Comparison of ENCODE assay signal across 17 mouse cellular contexts in genomic region chr19:27617522-27617921, GRCm38 (mm10).
"Had no signal": no experiment of that assay in that cellular context is flagged by ENCODE, and none has a peak within 500 bp of the region (broad histone marks: within the 10 kb centered on the region; RNA-seq: fewer than 3 reads in every experiment).

No protein-coding gene starts in this region.

- H3K4me3 ChIP-seq: liver, embryonic 13.5 days; liver, embryonic 15.5 days; midbrain, embryonic 10.5 days; midbrain, embryonic 12.5 days; myocyte; neural tube, embryonic 13.5 days; neural tube, embryonic 15.5 days had no signal

- DNase-seq: liver, embryonic 13.5 days; liver, postnatal 0 days; midbrain, embryonic 14.5 days; retina, postnatal 1 day; right cerebral cortex, adult 18-20 months; right cerebral cortex, postnatal 25 days; right cerebral cortex, postnatal 4 days; spleen, adult 18-20 months; thymus, adult 18-20 months; thymus, postnatal 14 days; thymus, postnatal 36 days had no signal

- H3K4me1 ChIP-seq: liver, embryonic 13.5 days; liver, embryonic 15.5 days; midbrain, embryonic 10.5 days; midbrain, embryonic 12.5 days; neural tube, embryonic 13.5 days; neural tube, embryonic 15.5 days had no signal
